Mouse (Mus musculus) embryo, embryonic 11.5 days (tissue): ENCODE measurements around the gene Gm853.
A peak's percentile ranks its signal among the peaks of the same experiment; 100 is the strongest.

Experiments
- DNase-seq: peaks from one replicate; pipeline ENCODE4 v3.0.0-alpha.2; 2012; ENCODE audit warnings: low read depth, low spot score

Gm853 gene

GRCm38 (mm10) chr4:130213857-130214256, 8.3 kb downstream of the Gm853 start:
- DNase-seq, result no peak

GRCm38 (mm10) chr4:130213197-130213596, 9.0 kb downstream of the Gm853 start:
- no peak for DNase-seq

- no peak for DNase-seq
Observed at GRCm38 (mm10) chr4:130212421-130212820, 9.8 kb downstream of the Gm853 start.

- no peak for DNase-seq
Observed at GRCm38 (mm10) chr4:130211870-130212269, 10.3 kb downstream of the Gm853 start.

GRCm38 (mm10) chr4:130198694-130199670, 23.2 kb downstream of the Gm853 start:
- peak; percentile 69 for DNase-seq

- no peak for DNase-seq
Observed at GRCm38 (mm10) chr4:130196542-130196941, 25.7 kb downstream of the Gm853 start.

GRCm38 (mm10) chr4:130195924-130196323, 26.3 kb downstream of the Gm853 start:
- DNase-seq, result no peak

- no peak for DNase-seq
Observed at GRCm38 (mm10) chr4:130192266-130192665, 29.9 kb downstream of the Gm853 start.

- DNase-seq, result no peak
Observed at GRCm38 (mm10) chr4:130189606-130190005, 32.6 kb downstream of the Gm853 start.

- peak; percentile 75 for DNase-seq
Observed at GRCm38 (mm10) chr4:130188806-130189297, 33.3 kb downstream of the Gm853 start.

GRCm38 (mm10) chr4:130186891-130187290, 35.3 kb downstream of the Gm853 start:
- no peak for DNase-seq

GRCm38 (mm10) chr4:130186450-130186849, 35.8 kb downstream of the Gm853 start:
- no peak for DNase-seq

- DNase-seq, result no peak
Observed at GRCm38 (mm10) chr4:130183879-130184278, 38.3 kb downstream of the Gm853 start.

- no peak for DNase-seq
Observed at GRCm38 (mm10) chr4:130183023-130183422, 39.2 kb downstream of the Gm853 start.

- DNase-seq, result no peak
Observed at GRCm38 (mm10) chr4:130181886-130182285, 40.3 kb downstream of the Gm853 start.

GRCm38 (mm10) chr4:130180909-130181602, 41.1 kb downstream of the Gm853 start:
- DNase-seq, result no peak

- DNase-seq, result no peak
Observed at GRCm38 (mm10) chr4:130179876-130180275, 42.3 kb downstream of the Gm853 start.

GRCm38 (mm10) chr4:130177536-130177935, 44.7 kb downstream of the Gm853 start:
- DNase-seq, result no peak

- DNase-seq, result no peak
Observed at GRCm38 (mm10) chr4:130177087-130177486, 45.1 kb downstream of the Gm853 start.

GRCm38 (mm10) chr4:130176156-130176720, 46.0 kb downstream of the Gm853 start:
- no peak for DNase-seq

GRCm38 (mm10) chr4:130175072-130175711, 47.0 kb downstream of the Gm853 start, which contains the start of gene Tinagl1:
Gene Tinagl1, minus strand, starts transcription at chr4:130175122.
- DNase-seq, result no peak
